21 mouse cellular contexts compared by ENCODE assay signal in the genomic region with DNA sequence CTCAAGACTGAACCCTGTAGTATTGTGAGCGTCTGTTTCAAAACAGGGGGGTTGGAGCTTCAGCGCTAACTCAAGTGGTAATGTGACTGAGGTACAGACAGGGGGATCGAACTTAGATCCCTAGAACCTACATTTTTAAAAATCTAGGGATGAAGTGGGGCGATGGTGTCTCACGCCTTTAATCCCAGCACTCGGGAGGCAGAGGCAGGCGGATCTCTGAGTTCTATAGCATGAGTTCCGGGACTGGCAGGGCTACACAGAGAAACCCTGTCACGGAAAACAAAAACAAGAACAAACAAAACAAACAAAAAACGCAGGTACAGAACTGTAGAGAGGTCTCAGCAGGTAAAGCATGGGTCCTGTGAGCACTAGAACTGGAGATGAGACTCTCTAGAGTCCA. TPM values are rescaled to one million over a fixed set of nuclear protein-coding genes. Genes with fewer than 3 reads are reported as not detected.
"Had no signal": no experiment of that assay in that cellular context is flagged by ENCODE, and none has a peak within 500 bp of the region (broad histone marks: within the 10 kb centered on the region; RNA-seq: fewer than 3 reads in every experiment).

No protein-coding gene starts in this region.

- H3K4me2 ChIP-seq: lung, embryonic 15.5 days; midbrain, embryonic 12.5 days; midbrain, embryonic 15.5 days; neural tube, embryonic 12.5 days; stomach, embryonic 15.5 days had no signal

- H3K36me3 ChIP-seq: midbrain, embryonic 12.5 days; midbrain, embryonic 15.5 days; neural tube, embryonic 12.5 days; stomach, embryonic 15.5 days had no signal

- ATAC-seq: lung, postnatal 0 days; midbrain, embryonic 15.5 days had no signal

- H3K27ac ChIP-seq: lung, embryonic 15.5 days; macrophage; midbrain, embryonic 12.5 days; midbrain, embryonic 15.5 days; neural tube, embryonic 12.5 days; stomach, embryonic 15.5 days; stomach, postnatal 0 days had no signal

- H3K27me3 ChIP-seq: lung, embryonic 15.5 days; midbrain, embryonic 12.5 days; midbrain, embryonic 15.5 days; neural tube, embryonic 12.5 days; stomach, embryonic 15.5 days had no signal

- DNase-seq: lung, adult 2 months; lung, postnatal 14 days; lung, postnatal 36 days; right cerebral cortex, postnatal 14 days; thymus, adult 2 months; thymus, postnatal 25 days; thymus, postnatal 4 days had no signal

- H3K4me3 ChIP-seq: lung, embryonic 15.5 days; megakaryocyte, embryonic 14.5 days; midbrain, embryonic 12.5 days; midbrain, embryonic 15.5 days; neural tube, embryonic 12.5 days; stomach, embryonic 15.5 days had no signal

- H3K9me3 ChIP-seq: lung, embryonic 15.5 days; midbrain, embryonic 12.5 days; midbrain, embryonic 15.5 days; neural tube, embryonic 12.5 days; stomach, embryonic 15.5 days had no signal

- H3K9ac ChIP-seq: lung, embryonic 15.5 days; midbrain, embryonic 12.5 days; midbrain, embryonic 15.5 days; neural tube, embryonic 12.5 days; stomach, embryonic 15.5 days had no signal

RNA-seq across cellular contexts. Expression of gene BC048562, which starts 20.7 kb away (rescaled TPM):
- polyA plus RNA-seq: liver, embryonic 16.5 days; lung, adult 2 months; lung, embryonic 15.5 days; lung, postnatal 0 days; macrophage; midbrain, embryonic 12.5 days; midbrain, embryonic 15.5 days; midbrain, postnatal 0 days; neural tube, embryonic 12.5 days; neural tube, embryonic 14.5 days; spleen, adult 2 months; stomach, embryonic 15.5 days; stomach, postnatal 0 days; thymus, adult 2 months; urinary bladder, adult 2 months had no signal

RNA-seq across cellular contexts. Expression of gene Ccdc36, which starts 28.7 kb away (rescaled TPM):
- polyA plus RNA-seq: lung, adult 2 months; macrophage; spleen, adult 2 months had no signal
